Mouse (Mus musculus): Measurements from ENCODE around the gene Mrpl53. TPM values are rescaled to one million over a fixed set of nuclear protein-coding genes. Genes with fewer than 3 reads are reported as not detected.

Mrpl53 gene
- total RNA-seq, 2 experiments from 2014 or later: 99.5 to 107 TPM

- no peak for DNase-seq (ENCODE audit: low spot score in 2 of 2)
Measured at GRCm38 (mm10) chr6:83087926-83088260, 20.9 kb upstream of the Mrpl53 start.

GRCm38 (mm10) chr6:83092416-83093127 lies 16.3 kb upstream of the Mrpl53 start:
- DNase-seq (ENCODE audit: low spot score in 2 of 2): no peak

GRCm38 (mm10) chr6:83095968-83096367 lies 12.9 kb upstream of the Mrpl53 start:
- DNase-seq (ENCODE audit: low spot score in 2 of 2): no peak

- peak in 1 of 2 experiments; percentile 43 for DNase-seq (ENCODE audit: low spot score in 2 of 2)
Measured at GRCm38 (mm10) chr6:83098411-83098810, 10.4 kb upstream of the Mrpl53 start.

- DNase-seq (ENCODE audit: low spot score in 2 of 2): peak; percentile 81
Measured at GRCm38 (mm10) chr6:83101316-83101687, 7.5 kb upstream of the Mrpl53 start, which contains the start of the genes Ccdc142 and Gm42688. Gene Ccdc142 (plus strand): TSS chr6:83101601. Gene Gm42688 (plus strand): TSS chr6:83101617.

- DNase-seq (ENCODE audit: low spot score in 2 of 2): peak; percentile 66
Measured at GRCm38 (mm10) chr6:83101688-83102556, 6.9 kb upstream of the Mrpl53 start.

- no peak for DNase-seq (ENCODE audit: low spot score in 2 of 2)
Measured at GRCm38 (mm10) chr6:83103130-83103650, 5.7 kb upstream of the Mrpl53 start.

- DNase-seq (ENCODE audit: low spot score in 2 of 2): no peak
Measured at GRCm38 (mm10) chr6:83104158-83104557, 4.7 kb upstream of the Mrpl53 start.

GRCm38 (mm10) chr6:83107566-83108400 lies 1.1 kb upstream of the Mrpl53 start:
- DNase-seq (ENCODE audit: low spot score in 2 of 2): peak; percentile 79 to 80

GRCm38 (mm10) chr6:83111510-83112136 lies 2.8 kb downstream of the Mrpl53 start:
- no peak for DNase-seq (ENCODE audit: low spot score in 2 of 2)

GRCm38 (mm10) chr6:83115011-83115671 lies 6.3 kb downstream of the Mrpl53 start, which contains the start of gene Mogs:
Gene Mogs (plus strand): TSS chr6:83115496.
- DNase-seq (ENCODE audit: low spot score in 2 of 2): peak; percentile 94 to 96

- DNase-seq (ENCODE audit: low spot score in 2 of 2): no peak
Measured at GRCm38 (mm10) chr6:83115682-83116372, 7.0 kb downstream of the Mrpl53 start.

GRCm38 (mm10) chr6:83116373-83117164 lies 7.7 kb downstream of the Mrpl53 start:
- DNase-seq (ENCODE audit: low spot score in 2 of 2): no peak

GRCm38 (mm10) chr6:83117165-83117438 lies 8.3 kb downstream of the Mrpl53 start:
- DNase-seq (ENCODE audit: low spot score in 2 of 2): no peak

GRCm38 (mm10) chr6:83117616-83118015 lies 8.8 kb downstream of the Mrpl53 start:
- no peak for DNase-seq (ENCODE audit: low spot score in 2 of 2)

GRCm38 (mm10) chr6:83118369-83118768 lies 9.5 kb downstream of the Mrpl53 start:
- DNase-seq (ENCODE audit: low spot score in 2 of 2): no peak

- DNase-seq (ENCODE audit: low spot score in 2 of 2): no peak
Measured at GRCm38 (mm10) chr6:83118825-83119733, 10.2 kb downstream of the Mrpl53 start.

- DNase-seq (ENCODE audit: low spot score in 2 of 2): peak in 1 of 2 experiments; percentile 29
Measured at GRCm38 (mm10) chr6:83119734-83120051, 10.9 kb downstream of the Mrpl53 start.

Measured in adrenal gland, adult 18-20 months (tissue).